Mouse (Mus musculus) stomach, postnatal 0 days (tissue): ENCODE measurements around the gene Ulk4. TPM values are rescaled to one million over a fixed set of nuclear protein-coding genes. Genes with fewer than 3 reads are reported as not detected.

ENCODE experiments used
- ATAC-seq: fragments of 200-750 bp; cut with Nextera tagmentation; 2 replicates; pipeline ENCODE4 v1.8.0; 2017; ENCODE audit not compliant: low FRiP score, low TSS enrichment
- DNase-seq: peaks from one replicate; pipeline ENCODE4 v3.0.0-alpha.2; 2016; ENCODE audit warnings: low spot score
- H3K27ac ChIP-seq: fragments of 300-500 bp; sonication (generic); replicated peaks from 2 replicates; pipeline ENCODE4 v1.5.1; 2014; ENCODE audit warnings: mild to moderate bottlenecking, control low read depth
- H3K27me3 ChIP-seq: fragments of 300-500 bp; sonication (generic); 2 replicates; pipeline ENCODE4 v1.6.1; 2014; ENCODE audit warnings: low read length; ENCODE audit not compliant: control insufficient read depth, insufficient read depth
- H3K36me3 ChIP-seq: fragments of 300-500 bp; sonication (generic); 2 replicates; pipeline ENCODE4 v1.6.1; 2014; ENCODE audit warnings: low read length, mixed read lengths; ENCODE audit not compliant: control insufficient read depth, insufficient read depth
- H3K4me1 ChIP-seq: fragments of 300-500 bp; sonication (generic); replicated peaks from 2 replicates; pipeline ENCODE4 v1.6.1; 2014; ENCODE audit warnings: antibody characterized with exemption; ENCODE audit not compliant: control insufficient read depth, insufficient read depth
- H3K4me2 ChIP-seq: fragments of 300-500 bp; sonication (generic); replicated peaks from 2 replicates; pipeline ENCODE4 v1.6.1; 2014; ENCODE audit warnings: low read depth, mild to moderate bottlenecking, control low read depth, moderate library complexity
- H3K4me3 ChIP-seq: fragments of 300-500 bp; sonication (generic); 2 replicates; pipeline ENCODE4 v1.5.1; 2014; ENCODE audit warnings: low read depth, low read length, control low read depth
- H3K9ac ChIP-seq: fragments of 300-500 bp; sonication (generic); 2 replicates; pipeline ENCODE4 v1.6.1; 2014; ENCODE audit warnings: mild to moderate bottlenecking, low read length, control low read depth, mixed read lengths
- H3K9me3 ChIP-seq: fragments of 300-500 bp; sonication (generic); 2 replicates; pipeline ENCODE4 v1.6.1; 2016; ENCODE audit warnings: low read length; ENCODE audit not compliant: control insufficient read depth
- CTCF ChIP-seq: IDR thresholded peaks from 2 replicates; pipeline ENCODE4 v1.5.1; 2016; ENCODE audit warnings: antibody characterized with exemption, low read depth, mild to moderate bottlenecking, moderate library complexity
- EP300 ChIP-seq: optimal IDR thresholded peaks from 2 replicates; pipeline ENCODE3; 2016; ENCODE audit warnings: antibody characterized with exemption
- WGBS: fragments of 180-500 bp; shearing (Covaris S2); extraction: QIAGEN DNeasy Blood & Tissue Kit; methylation state at CpG from one replicate; pipeline ENCODE4 v1.1.7; 2014; 5-methylcytosine and 5-hydroxymethylcytosine counted together
- polyA plus RNA-seq: library from polyadenylated mRNA; unstranded; fragments of >200 nt; fragmentation: Nextera tagmentation; extraction: Ambion mirVana; gene quantifications from 2 replicates; pipeline ENCODE4 v1.2.1, GENCODE M21; 2015

Gene Ulk4
- polyA plus RNA-seq, 1 experiment from 2014 or later = 73.3 TPM

DNA sequence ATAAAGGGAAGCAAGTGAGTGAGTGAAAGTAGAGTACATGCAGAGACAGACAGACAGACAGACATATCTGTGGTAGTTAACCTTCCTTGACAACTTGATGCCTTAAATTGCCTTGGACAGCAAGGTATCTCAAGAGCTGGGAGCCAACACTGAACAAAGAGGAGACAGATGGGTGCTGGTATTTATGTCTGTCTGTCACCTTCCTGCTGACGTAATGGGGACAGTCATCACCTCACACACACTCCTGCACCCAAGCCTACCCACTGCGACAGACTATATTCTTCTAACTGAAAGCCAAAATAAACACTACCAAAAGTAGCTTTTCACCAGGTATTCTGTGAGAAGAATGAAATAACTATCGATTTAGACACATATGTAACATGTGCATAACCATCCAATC is 196.2 kb downstream of the Ulk4 start:
- DNase-seq (no peak), ATAC-seq (no peak)
- Histone ChIP-seq H3K4me1 (no peaks in the 10 kb centered on the region), H3K4me3 (no peak overlapping the region), H3K9me3 (no peaks in the 10 kb centered on the region), H3K36me3 (no peaks in the 10 kb centered on the region), H3K4me2 (no peak overlapping the region), H3K9ac (no peak overlapping the region), H3K27me3 (no peaks in the 10 kb centered on the region), H3K27ac (no peak overlapping the region)
- no peak for TF ChIP-seq CTCF
- no peak for TF ChIP-seq EP300
- 92% methylated on average over 3 of the region's 3 CpGs for WGBS

DNA sequence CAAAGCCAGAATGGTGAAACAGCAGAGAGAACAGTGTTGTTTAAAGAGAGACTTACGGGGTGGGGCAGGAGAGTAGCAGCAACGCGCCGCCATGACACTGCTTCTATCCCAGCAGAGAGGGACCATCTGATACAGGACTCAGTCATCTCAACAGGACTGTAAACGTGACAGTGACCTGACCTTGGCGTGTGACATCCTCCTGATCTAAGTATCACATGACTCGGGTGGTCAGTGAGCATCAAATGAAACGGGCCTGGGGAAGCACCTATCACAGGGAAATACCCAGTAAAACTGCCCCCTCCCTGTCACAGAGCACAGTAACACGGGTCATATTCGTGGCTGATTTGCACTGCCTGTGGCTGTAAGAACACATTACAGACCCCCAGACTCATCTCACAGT is 196.6 kb downstream of the Ulk4 start:
- TF ChIP-seq CTCF = no peak
- no peak for TF ChIP-seq EP300
- Histone ChIP-seq H3K9me3 (no peaks in the 10 kb centered on the region), H3K4me1 (no peaks in the 10 kb centered on the region), H3K36me3 (no peaks in the 10 kb centered on the region), H3K27me3 (no peaks in the 10 kb centered on the region), H3K27ac (no peak overlapping the region), H3K9ac (no peak overlapping the region), H3K4me3 (no peak overlapping the region), H3K4me2 (no peak overlapping the region)
- WGBS = 81% methylated on average over 10 of the region's 10 CpGs
- DNase-seq (no peak), ATAC-seq (no peak)

DNA sequence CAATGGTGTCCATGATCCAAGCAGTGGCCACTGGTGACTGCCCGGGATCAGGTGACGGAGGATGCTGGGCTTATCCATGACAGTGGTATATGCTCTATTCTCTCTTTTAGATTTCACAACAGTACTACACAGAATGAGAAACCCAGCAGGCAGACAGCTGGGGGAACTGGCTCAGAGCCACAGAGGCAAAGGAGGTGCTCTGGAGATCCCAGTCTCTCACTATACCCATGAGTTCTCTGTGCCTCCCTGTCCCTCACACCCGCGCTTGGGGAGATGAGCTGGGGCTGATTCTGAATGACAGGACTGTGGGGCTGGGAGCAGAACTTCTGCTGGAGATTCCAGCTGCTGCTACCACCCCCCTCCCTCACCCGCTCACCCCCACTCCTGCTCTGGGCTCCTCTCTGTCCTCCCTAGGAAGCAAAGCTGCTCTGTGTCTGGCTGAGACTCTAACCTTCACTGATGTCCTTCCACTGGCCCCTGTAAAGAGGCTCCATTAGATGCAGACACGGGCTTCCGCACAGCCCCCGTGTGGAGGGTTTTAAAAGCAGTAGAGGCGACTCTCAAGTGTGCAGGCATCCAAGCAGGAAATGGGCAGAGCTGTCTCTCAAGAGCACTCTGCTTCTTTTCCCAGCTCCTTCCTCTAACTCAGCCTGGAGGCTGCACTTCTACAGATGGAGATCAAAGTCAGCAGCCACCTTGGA is 197.5 kb downstream of the Ulk4 start:
- H3K4me3 ChIP-seq = no peak overlapping the region
- no peaks in the 10 kb centered on the region for H3K9me3 ChIP-seq
- TF ChIP-seq CTCF = peak; percentile 58
- no peak for TF ChIP-seq EP300
- DNase-seq (no peak), ATAC-seq (peak; percentile 62; the same call in 1 of the 2 replicates)
- WGBS = 39% methylated on average over 9 of the region's 9 CpGs
- no peaks in the 10 kb centered on the region for H3K27me3 ChIP-seq
- H3K4me1 ChIP-seq = no peaks in the 10 kb centered on the region
- H3K9ac ChIP-seq = no peak overlapping the region
- no peak overlapping the region for H3K4me2 ChIP-seq
- H3K27ac ChIP-seq = no peak overlapping the region
- no peaks in the 10 kb centered on the region for H3K36me3 ChIP-seq

DNA sequence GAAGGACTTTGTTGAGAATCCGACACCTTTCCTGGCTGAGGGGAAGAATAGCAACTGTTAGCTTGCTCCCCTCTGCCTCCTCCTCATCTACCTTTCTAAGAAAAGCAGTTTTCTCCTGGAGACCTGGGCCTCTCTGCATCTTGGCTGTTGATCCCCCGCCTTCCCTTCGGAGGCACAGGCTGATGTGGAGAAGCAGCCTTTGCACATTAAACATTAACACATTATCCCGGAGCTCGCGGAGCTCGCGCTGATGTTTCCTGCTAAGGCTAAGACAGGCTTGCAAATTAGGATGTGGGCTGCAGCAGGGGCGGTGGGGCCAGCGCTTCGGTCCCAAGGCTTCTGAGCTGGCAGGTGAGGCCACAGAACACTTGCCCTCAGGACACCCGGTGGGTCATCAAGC is 200.7 kb downstream of the Ulk4 start:
- no peak for ATAC-seq
- 27% methylated on average over 12 of the region's 12 CpGs for WGBS
- Histone ChIP-seq H3K9me3 (no peaks in the 10 kb centered on the region), H3K4me3 (no peak overlapping the region), H3K27ac (no peak overlapping the region), H3K9ac (no peak overlapping the region), H3K36me3 (no peaks in the 10 kb centered on the region), H3K4me1 (no peaks in the 10 kb centered on the region), H3K27me3 (no peaks in the 10 kb centered on the region), H3K4me2 (no peak overlapping the region)
- DNase-seq = peak; percentile 45
- TF ChIP-seq CTCF (no peak), EP300 (no peak)

DNA sequence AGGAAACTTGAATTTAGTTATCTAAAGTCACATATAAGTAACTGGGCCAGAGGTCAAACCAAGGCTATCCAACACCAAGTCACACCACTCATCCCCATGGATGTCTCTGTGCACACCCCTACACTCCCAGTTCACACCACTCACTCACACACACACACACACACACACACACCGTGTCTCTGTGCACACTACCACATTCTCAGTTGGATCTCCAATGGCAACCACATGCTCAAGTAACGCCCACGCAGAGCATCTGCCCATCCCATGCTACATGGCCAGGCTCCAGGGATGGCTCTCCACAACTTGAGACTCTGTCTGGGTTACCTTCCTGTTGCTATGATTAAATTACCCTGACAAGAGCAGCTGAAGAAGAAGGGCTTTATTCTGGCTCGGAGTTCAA is 201.8 kb downstream of the Ulk4 start:
- Histone ChIP-seq H3K36me3 (no peaks in the 10 kb centered on the region), H3K4me2 (no peak overlapping the region), H3K27me3 (no peaks in the 10 kb centered on the region), H3K4me3 (no peak overlapping the region), H3K27ac (no peak overlapping the region), H3K9me3 (no peaks in the 10 kb centered on the region), H3K9ac (no peak overlapping the region), H3K4me1 (no peaks in the 10 kb centered on the region)
- ATAC-seq (no peak), DNase-seq (no peak)
- no peak for TF ChIP-seq CTCF
- no peak for TF ChIP-seq EP300
- WGBS = 83% methylated on average over 4 of the region's 4 CpGs

DNA sequence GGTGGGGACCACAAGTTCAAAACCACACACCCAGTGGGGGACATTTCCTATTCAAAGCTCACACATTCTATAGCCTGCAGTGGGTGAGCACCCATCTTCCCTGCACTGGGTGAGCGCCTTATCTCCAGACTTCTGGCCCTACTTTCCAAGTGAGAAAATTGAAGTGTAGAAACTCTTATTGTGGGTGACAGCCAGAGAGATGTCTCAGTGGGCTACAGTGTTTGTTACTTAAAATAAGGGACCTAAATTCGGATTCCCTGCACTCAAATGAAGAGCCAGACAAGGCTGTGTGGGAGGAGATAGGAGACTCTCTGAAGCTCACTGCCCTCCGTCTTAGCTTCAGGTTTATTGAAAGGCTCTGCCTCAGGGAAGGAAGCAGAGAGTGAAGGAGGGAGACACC is 202.3 kb downstream of the Ulk4 start:
- ATAC-seq = no peak
- no peak for TF ChIP-seq CTCF
- TF ChIP-seq EP300 = no peak
- no peak overlapping the region for H3K27ac ChIP-seq
- WGBS = 94% methylated on average over 3 of the region's 3 CpGs
- no peak overlapping the region for H3K4me3 ChIP-seq
- H3K36me3 ChIP-seq = no peaks in the 10 kb centered on the region
- DNase-seq = no peak
- no peaks in the 10 kb centered on the region for H3K27me3 ChIP-seq
- no peak overlapping the region for H3K9ac ChIP-seq
- no peaks in the 10 kb centered on the region for H3K4me1 ChIP-seq
- no peaks in the 10 kb centered on the region for H3K9me3 ChIP-seq
- H3K4me2 ChIP-seq = no peak overlapping the region
